Mouse (Mus musculus): ENCODE measurements around the gene Gm17455.

The Gm17455 gene

GRCm38 (mm10) chr10:60419624-60420023 lies 20.1 kb downstream of the Gm17455 start:
- no peak for DNase-seq (ENCODE audit: low spot score)

GRCm38 (mm10) chr10:60422756-60423155 lies 23.2 kb downstream of the Gm17455 start:
- no peak for DNase-seq (ENCODE audit: low spot score)

DNA sequence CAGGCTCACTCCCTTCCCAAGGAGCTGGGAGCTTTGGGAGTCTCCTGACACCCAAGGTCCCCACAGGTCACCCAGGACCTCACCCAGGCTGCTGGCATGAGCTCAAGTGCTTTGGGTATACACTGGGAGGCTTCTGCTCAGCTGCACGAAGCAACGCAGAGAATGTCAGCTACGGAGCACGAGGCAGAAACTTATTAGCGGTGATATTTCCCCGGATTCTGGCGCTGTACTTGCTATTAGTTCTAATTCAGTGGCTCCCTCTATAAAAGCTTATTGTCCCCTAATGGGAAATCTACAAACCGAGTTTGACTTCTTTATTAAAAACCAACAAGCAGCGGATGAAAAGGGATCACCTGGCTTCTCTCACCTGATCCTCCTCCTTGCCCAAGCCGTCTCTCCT lies 30.5 kb downstream of the Gm17455 start:
- DNase-seq (ENCODE audit: low spot score), result no peak

DNA sequence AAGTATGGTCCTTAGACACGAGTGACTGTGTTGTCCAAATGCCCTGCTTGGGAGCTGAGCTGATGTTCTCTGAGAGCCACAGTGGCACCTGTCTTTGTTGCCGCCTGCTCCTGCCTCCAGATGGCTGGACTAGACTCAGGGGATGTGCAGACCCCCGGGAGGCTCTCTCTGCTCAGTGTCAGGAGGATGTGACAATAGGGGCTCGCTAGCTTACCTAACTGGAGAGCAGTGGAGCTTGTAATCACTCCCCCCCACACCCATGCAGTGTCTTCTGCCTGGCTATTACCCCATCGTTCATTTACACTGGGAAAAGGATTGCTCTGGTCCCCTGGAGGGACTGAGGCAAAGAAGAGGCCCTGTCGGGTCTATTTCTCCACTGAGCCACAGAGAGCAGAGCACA lies 31.1 kb downstream of the Gm17455 start:
- no peak for DNase-seq (ENCODE audit: low spot score)

DNA sequence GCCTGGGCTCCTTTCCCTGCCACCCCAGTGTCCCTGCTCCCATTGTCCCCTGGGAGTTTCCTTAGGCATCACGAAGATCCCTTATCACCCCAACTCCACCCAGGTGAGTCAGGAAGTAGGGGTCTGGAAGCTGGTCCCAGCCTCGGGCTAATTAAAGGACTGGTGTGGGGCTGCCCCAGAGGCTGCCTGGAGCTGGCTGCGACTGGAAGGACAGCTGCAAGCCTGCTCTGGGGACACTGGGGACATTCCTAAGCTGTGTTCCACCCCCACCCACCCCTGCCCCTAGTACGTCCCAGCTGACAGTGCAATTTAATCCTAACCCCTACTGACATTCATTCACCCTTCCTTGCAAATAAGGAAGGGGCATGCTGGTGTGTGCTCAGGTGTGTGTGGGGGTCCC lies 33.2 kb downstream of the Gm17455 start:
- no peak for DNase-seq (ENCODE audit: low spot score)

DNA sequence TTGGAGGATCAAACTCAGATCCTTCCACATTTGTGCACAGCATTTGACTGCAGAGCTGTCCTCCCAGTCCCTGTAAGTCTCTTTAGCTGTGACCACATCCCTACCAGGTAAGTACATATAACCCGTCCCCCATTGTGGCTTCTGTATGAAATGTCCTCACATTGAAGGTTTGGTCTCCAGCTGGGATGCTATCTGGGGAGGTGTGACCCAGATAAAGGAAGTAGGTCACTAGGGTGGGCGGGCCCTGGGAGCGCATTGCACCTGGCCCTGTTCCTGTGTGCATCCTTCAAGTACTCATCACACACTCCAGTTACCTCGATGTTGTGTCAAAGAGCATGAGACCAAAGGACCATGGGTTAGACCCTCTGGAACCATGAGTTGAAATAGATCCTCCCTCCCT lies 42.8 kb downstream of the Gm17455 start:
- DNase-seq (ENCODE audit: low spot score), result no peak

- DNase-seq (ENCODE audit: low spot score), result no peak
Observed at GRCm38 (mm10) chr10:60443078-60443477, 43.6 kb downstream of the Gm17455 start.

- peak; percentile 85 for DNase-seq (ENCODE audit: low spot score)
Observed at GRCm38 (mm10) chr10:60445031-60445593, 45.6 kb downstream of the Gm17455 start.

DNA sequence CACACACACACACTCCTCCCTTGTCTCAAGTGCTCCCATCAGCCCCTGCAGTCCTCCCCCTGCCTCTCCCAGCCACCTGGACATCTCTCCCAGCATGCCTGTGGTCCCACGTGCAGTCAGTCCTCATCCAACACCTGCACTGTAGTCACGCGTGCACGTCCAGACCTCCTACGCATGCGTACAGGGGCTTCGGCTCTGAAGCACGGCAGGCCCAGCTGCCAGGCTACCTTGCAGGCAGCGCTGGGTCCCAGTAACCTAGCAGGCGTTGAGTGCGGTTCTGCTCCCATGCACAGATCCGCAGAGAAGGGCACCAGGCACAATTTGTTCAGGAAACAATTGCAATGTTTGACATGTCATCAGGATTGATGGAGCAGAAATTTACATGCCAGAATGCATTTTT lies 47.7 kb downstream of the Gm17455 start:
- no peak for DNase-seq (ENCODE audit: low spot score)
